Mouse (Mus musculus): Measurements from ENCODE around the gene Ddx47.

The Ddx47 gene

DNA sequence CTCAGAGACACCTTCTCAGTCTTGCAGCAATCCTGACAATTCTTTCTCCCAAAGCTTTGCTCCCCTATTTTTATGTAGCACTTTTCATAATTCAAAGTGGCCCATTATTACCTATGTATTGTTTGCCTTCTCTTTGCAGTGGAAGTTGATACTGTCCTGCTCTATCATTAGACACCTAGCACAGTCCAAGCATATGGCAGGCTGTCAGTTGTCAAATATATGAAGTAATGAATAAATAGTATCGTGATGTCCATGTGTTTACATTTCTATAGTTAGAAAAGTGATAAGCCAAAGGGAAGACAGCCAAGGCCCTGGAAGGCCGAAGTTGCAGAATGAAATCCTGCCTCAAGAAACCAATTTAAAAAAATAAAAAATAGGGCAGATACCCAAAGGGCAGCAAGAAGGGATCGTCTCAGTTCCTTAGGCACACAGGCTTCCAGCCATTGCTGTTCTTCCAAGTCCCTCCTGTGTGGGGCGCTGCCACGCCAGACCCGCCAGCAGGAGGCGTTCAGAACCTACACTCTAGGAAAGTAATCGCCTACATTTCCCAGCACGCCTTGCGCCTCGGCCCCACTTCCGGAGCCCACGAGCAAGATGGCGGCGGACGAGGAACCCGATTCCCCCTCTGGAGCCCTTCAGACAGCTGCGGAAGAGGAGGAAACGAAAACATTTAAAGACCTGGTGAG, at the start of gene Ddx47:
Gene Ddx47, plus strand, starts transcription at position 565 of the 686 bp plus-strand sequence.
- DNase-seq (ENCODE audit: extremely low read depth, low read depth), result peak; percentile 86

DNA sequence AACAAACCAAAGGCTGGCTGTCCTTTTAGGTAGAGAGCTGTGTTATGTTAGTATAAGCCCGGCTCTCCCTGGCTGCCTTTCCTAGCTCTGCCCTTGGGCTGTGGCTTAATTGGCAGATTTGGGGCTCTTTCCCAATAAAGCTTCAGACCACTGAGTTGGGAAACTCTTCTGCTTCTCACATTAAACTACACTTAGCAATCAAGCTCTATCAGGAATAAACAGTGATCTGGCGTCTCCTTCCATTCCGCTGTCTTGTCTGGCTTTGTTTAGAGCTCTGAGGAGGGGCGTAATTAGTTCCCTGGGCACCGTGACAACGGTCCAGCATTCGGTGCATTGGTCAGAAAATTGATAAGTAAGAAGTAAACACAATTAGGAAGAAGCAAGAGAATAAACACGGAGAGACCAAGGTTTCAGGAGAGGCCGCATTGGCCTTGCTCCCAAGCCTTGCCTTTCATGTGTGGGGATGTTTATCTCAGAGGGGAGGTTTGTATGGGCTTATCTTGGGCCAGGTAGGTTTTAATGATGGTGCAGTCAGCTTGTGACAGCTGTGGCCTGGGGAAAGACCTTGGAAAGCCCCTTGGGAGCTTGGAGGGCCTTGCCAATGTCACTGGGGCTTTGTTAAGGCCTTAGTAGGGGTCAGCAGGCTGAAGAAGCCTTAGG, 49.4 kb upstream of the Ddx47 start:
- DNase-seq (ENCODE audit: extremely low read depth, low read depth), result no peak

- no peak for DNase-seq (ENCODE audit: extremely low read depth, low read depth)
Measured at GRCm38 (mm10) chr6:134962518-134962893, 48.9 kb upstream of the Ddx47 start.

DNA sequence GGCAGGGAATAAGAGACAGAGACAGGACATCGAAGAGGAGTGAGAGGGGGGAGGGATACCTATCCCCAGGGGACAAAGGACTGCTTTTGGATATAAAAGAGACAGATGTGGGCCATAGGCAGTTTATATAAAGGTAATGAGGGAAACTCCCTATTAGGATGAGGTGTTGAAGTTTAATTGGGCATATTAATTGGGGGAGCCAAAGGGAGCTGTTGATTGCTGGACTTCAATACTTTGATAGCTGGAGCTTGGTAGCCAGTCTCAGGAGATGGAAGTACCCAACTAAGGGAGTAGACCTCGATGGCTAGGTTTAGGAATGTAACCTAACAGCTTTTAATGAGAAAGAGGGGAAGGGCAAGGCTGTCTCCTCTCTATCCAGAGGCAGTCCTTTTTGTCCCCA, 47.5 kb upstream of the Ddx47 start:
- DNase-seq (ENCODE audit: extremely low read depth, low read depth), result no peak

DNA sequence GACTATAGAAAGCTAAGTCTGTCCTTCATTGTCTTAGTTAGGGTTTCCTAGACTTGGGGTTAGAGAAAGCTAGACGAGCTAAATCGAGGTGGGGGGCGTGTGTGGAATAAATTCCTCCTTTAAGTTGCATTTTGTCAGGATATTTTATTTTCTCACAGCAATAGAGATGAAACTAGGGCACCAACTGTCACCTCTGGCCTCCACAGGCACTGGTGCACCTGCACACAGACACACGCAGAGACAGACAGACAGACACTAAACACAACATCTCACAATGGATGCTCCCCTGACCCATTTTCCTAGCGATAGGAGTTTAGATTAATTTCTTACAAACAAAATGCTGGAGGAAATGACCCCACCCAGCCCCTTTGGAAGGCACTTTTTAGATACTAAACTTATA, 44.7 kb upstream of the Ddx47 start:
- DNase-seq (ENCODE audit: extremely low read depth, low read depth), result no peak

DNA sequence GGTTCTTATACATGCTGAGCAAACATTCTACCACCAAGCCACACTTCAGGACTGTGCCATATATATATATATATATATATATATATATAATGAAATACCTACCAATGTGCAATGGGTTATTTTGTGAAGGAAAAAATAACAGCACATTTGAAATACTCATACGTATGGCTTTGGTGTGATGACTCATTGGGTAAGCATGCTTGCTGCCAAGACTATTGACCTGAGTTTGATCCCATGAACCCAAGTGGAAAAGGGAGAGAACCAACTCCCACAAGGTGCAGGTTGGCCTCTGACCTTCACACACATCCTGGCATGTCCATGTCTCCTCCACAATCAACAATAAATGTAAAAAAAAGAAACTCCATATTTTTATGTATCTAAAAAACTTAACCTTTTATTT, 43.1 kb upstream of the Ddx47 start:
- no peak for DNase-seq (ENCODE audit: extremely low read depth, low read depth)

GRCm38 (mm10) chr6:134969498-134969897, 41.9 kb upstream of the Ddx47 start:
- no peak for DNase-seq (ENCODE audit: extremely low read depth, low read depth)

DNA sequence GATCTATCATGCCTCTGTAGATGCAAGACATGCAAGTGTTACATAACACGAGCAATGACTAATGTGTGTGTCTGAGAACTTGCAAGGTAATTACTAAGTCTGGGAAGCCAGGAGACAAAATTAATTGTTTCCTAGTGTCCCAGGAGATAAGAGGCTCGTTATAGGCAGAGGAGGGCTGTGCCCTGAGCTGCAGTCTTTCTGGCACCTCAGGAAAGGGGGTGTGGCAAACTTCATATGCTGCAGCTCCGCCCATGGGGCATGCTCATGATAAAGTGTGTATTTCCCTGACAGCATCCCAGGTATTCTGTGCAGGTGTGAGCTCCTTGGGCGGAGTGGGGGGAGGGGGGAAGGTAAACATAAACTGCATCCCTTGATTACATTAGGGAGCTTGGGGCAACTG, 39.3 kb upstream of the Ddx47 start:
- no peak for DNase-seq (ENCODE audit: extremely low read depth, low read depth)

GRCm38 (mm10) chr6:134976628-134977027, 34.8 kb upstream of the Ddx47 start:
- no peak for DNase-seq (ENCODE audit: extremely low read depth, low read depth)

- no peak for DNase-seq (ENCODE audit: extremely low read depth, low read depth)
Measured at GRCm38 (mm10) chr6:134981231-134982062, 30.0 kb upstream of the Ddx47 start, which contains the start of gene Apold1. Gene Apold1, plus strand, starts transcription at chr6:134981718.

GRCm38 (mm10) chr6:134983529-134984370, 27.7 kb upstream of the Ddx47 start:
- peak; percentile 54 for DNase-seq (ENCODE audit: extremely low read depth, low read depth)

GRCm38 (mm10) chr6:134984748-134985147, 26.7 kb upstream of the Ddx47 start:
- peak; percentile 80 for DNase-seq (ENCODE audit: extremely low read depth, low read depth)

DNA sequence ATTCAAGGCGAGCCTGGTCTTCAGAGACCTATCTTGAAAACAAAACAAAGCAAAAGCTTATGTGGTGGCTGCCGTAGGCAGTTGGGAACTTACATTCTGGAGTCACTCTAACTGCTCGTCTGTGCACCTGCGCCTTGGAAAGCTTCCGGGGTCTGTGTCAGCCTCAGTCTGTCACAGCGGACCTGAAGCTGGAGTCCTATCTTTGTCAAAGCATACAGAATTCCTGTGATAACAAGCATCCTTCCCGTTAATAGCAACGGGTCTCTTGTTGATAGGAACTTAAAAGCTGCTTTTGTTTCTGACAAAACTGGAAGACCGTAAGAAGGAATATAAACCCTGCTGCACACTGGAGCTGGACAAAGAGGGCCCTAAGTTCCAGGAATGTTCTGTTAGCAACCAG, 23.0 kb upstream of the Ddx47 start:
- no peak for DNase-seq (ENCODE audit: extremely low read depth, low read depth)

- DNase-seq (ENCODE audit: extremely low read depth, low read depth), result no peak
Measured at GRCm38 (mm10) chr6:134990674-134991073, 20.7 kb upstream of the Ddx47 start.

- no peak for DNase-seq (ENCODE audit: extremely low read depth, low read depth)
Measured at GRCm38 (mm10) chr6:134994031-134994651, 17.3 kb upstream of the Ddx47 start.

- DNase-seq (ENCODE audit: extremely low read depth, low read depth), result no peak
Measured at GRCm38 (mm10) chr6:134994985-134995384, 16.4 kb upstream of the Ddx47 start.

GRCm38 (mm10) chr6:134996918-134997317, 14.5 kb upstream of the Ddx47 start:
- no peak for DNase-seq (ENCODE audit: extremely low read depth, low read depth)

GRCm38 (mm10) chr6:134998076-134998475, 13.3 kb upstream of the Ddx47 start:
- no peak for DNase-seq (ENCODE audit: extremely low read depth, low read depth)

DNA sequence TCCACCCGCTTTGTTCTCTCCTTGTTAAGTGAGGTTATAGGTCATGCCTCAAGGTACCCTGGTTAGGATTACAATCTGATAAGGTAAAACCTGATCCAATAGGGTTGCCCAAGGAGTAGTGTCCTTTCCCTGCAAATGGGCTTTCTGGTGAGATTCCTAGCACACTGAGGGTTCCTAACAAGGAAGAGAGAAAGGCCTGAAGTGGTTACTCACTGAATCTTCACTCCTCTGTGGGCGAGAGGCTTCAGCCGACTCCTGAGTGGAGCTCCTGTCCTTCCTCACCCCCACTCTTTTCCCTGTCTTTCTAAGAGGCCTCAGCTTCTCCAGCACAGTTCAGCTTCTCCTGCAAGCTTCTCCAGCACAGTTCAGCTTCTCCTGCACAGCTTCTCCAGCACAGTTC, 12.6 kb upstream of the Ddx47 start:
- no peak for DNase-seq (ENCODE audit: extremely low read depth, low read depth)

GRCm38 (mm10) chr6:135000272-135000671, 11.1 kb upstream of the Ddx47 start:
- DNase-seq (ENCODE audit: extremely low read depth, low read depth), result no peak

DNA sequence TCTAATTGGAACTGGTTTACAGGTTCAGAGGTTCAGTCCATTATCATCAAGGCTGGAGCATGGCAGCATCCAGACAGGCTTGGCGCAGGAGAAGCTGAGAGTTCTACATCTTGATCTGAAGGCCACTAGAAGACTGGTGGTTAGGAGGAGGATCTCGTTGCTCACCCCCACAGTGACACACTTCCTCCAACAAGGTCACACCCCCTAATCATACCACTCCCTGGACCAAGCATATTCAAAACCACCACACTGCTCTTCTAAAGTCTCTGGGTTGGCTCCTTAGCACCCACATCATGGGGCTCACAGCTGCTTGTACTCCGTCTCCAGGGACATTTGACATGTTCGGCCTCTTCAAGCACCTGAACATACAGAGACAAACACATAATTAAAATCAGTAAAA, 9.4 kb upstream of the Ddx47 start:
- no peak for DNase-seq (ENCODE audit: extremely low read depth, low read depth)

Measured in MEL-GATA-1-ER (cell line).